Mouse (Mus musculus) erythroblast, embryonic 14.5 days (primary cell): ENCODE results near the gene Dapp1. TPM values are rescaled to one million over a fixed set of nuclear protein-coding genes. Genes with fewer than 3 reads are reported as not detected.

Experiments
- H3K27me3 ChIP-seq: 2 replicates; pipeline ENCODE4 v1.6.1; 2012; ENCODE audit warnings: inconsistent platforms; ENCODE audit not compliant: control insufficient read depth
- H3K36me3 ChIP-seq: 2 replicates; pipeline ENCODE4 v1.6.1; 2012; ENCODE audit warnings: mild to moderate bottlenecking, inconsistent platforms; ENCODE audit not compliant: control insufficient read depth
- H3K4me1 ChIP-seq: 2 replicates; pipeline ENCODE4 v1.6.1; 2012; ENCODE audit warnings: inconsistent platforms; ENCODE audit not compliant: control insufficient read depth
- H3K4me3 ChIP-seq: replicated peaks from 2 replicates; pipeline ENCODE3; 2012; ENCODE audit warnings: moderate library complexity, mild to moderate bottlenecking, inconsistent platforms
- H3K9me3 ChIP-seq: 2 replicates; pipeline ENCODE4 v1.6.1; 2012; ENCODE audit warnings: low read length, inconsistent platforms, mixed read lengths; ENCODE audit not compliant: control insufficient read depth
- GATA1 ChIP-seq: IDR thresholded peaks from 2 replicates; pipeline ENCODE4 v1.6.1; 2012; ENCODE audit warnings: low read length, inconsistent platforms, mixed read lengths
- TAL1 ChIP-seq: IDR thresholded peaks from 3 replicates; pipeline ENCODE4 v1.6.1; 2012; ENCODE audit warnings: low read length, inconsistent platforms, mixed read lengths
- polyA plus RNA-seq: library from polyadenylated mRNA; stranded (reverse); fragments of >175 nt; gene quantifications from 2 replicates; pipeline ENCODE4 v1.2.3, GENCODE M21; 2012

The Dapp1 gene
- polyA plus RNA-seq, 1 experiment = 0.18 TPM

- no peak for TF ChIP-seq GATA1
- TF ChIP-seq TAL1 = no peak
- no peaks in the 10 kb centered on the region for H3K4me1 ChIP-seq
- H3K36me3 ChIP-seq = no peaks in the 10 kb centered on the region
- no peak overlapping the region for H3K4me3 ChIP-seq
- H3K9me3 ChIP-seq = no peaks in the 10 kb centered on the region
- peaks cover 3% of the 10 kb centered on the region; the same call in 1 of the 2 replicates for H3K27me3 ChIP-seq
These were observed 17.3 kb upstream of the Dapp1 start for GRCm38 (mm10) chr3:137998491-137999223.

- H3K4me1 ChIP-seq = peaks cover 10% of the 10 kb centered on the region
- TF ChIP-seq TAL1 (no peak), GATA1 (no peak)
- H3K9me3 ChIP-seq = no peaks in the 10 kb centered on the region
- H3K36me3 ChIP-seq = no peaks in the 10 kb centered on the region
- H3K4me3 ChIP-seq = no peak overlapping the region
- H3K27me3 ChIP-seq = peaks cover 3% of the 10 kb centered on the region; the same call in 1 of the 2 replicates
These were observed 14.1 kb upstream of the Dapp1 start for GRCm38 (mm10) chr3:137995486-137995885.

- Histone ChIP-seq H3K36me3 (no peaks in the 10 kb centered on the region), H3K4me1 (peaks cover 10% of the 10 kb centered on the region), H3K9me3 (no peaks in the 10 kb centered on the region), H3K4me3 (no peak overlapping the region), H3K27me3 (peaks cover 3% of the 10 kb centered on the region; the same call in 1 of the 2 replicates)
- TF ChIP-seq GATA1 = no peak
- TF ChIP-seq TAL1 = no peak
These were observed 12.9 kb upstream of the Dapp1 start for GRCm38 (mm10) chr3:137994196-137994595.

- TF ChIP-seq GATA1 (no peak), TAL1 (no peak)
- H3K36me3 ChIP-seq = no peaks in the 10 kb centered on the region
- H3K27me3 ChIP-seq = no peaks in the 10 kb centered on the region
- no peak overlapping the region for H3K4me3 ChIP-seq
- H3K4me1 ChIP-seq = peaks cover 10% of the 10 kb centered on the region
- H3K9me3 ChIP-seq = no peaks in the 10 kb centered on the region
These were observed 11.0 kb upstream of the Dapp1 start for GRCm38 (mm10) chr3:137992366-137992765.

- Histone ChIP-seq H3K36me3 (no peaks in the 10 kb centered on the region), H3K27me3 (no peaks in the 10 kb centered on the region), H3K4me3 (no peak overlapping the region), H3K9me3 (no peaks in the 10 kb centered on the region), H3K4me1 (peaks cover 10% of the 10 kb centered on the region)
- TF ChIP-seq GATA1 = no peak
- no peak for TF ChIP-seq TAL1
These were observed 9.8 kb upstream of the Dapp1 start for GRCm38 (mm10) chr3:137991183-137991582.

GRCm38 (mm10) chr3:137989405-137989804 is 8.1 kb upstream of the Dapp1 start:
- TF ChIP-seq GATA1 (no peak), TAL1 (no peak)
- no peaks in the 10 kb centered on the region for H3K27me3 ChIP-seq
- H3K9me3 ChIP-seq = no peaks in the 10 kb centered on the region
- H3K4me1 ChIP-seq = peaks cover 10% of the 10 kb centered on the region
- H3K4me3 ChIP-seq = no peak overlapping the region
- no peaks in the 10 kb centered on the region for H3K36me3 ChIP-seq

- peaks cover 19% of the 10 kb centered on the region for H3K36me3 ChIP-seq
- H3K27me3 ChIP-seq = no peaks in the 10 kb centered on the region
- peaks cover 66% of the 10 kb centered on the region for H3K4me1 ChIP-seq
- H3K4me3 ChIP-seq = peak overlapping the region; percentile 69
- TF ChIP-seq GATA1 (peak; percentile 48), TAL1 (no peak)
- H3K9me3 ChIP-seq = no peaks in the 10 kb centered on the region
These were observed 637 bp downstream of the Dapp1 start for GRCm38 (mm10) chr3:137980435-137981381.

GRCm38 (mm10) chr3:137978233-137978632 is 3.1 kb downstream of the Dapp1 start:
- H3K27me3 ChIP-seq = no peaks in the 10 kb centered on the region
- H3K4me3 ChIP-seq = peak overlapping the region; percentile 30
- peaks cover 35% of the 10 kb centered on the region for H3K36me3 ChIP-seq
- TF ChIP-seq GATA1 (no peak), TAL1 (no peak)
- H3K4me1 ChIP-seq = peaks cover 83% of the 10 kb centered on the region
- no peaks in the 10 kb centered on the region for H3K9me3 ChIP-seq

- H3K27me3 ChIP-seq = no peaks in the 10 kb centered on the region
- H3K9me3 ChIP-seq = no peaks in the 10 kb centered on the region
- H3K36me3 ChIP-seq = peaks cover 39% of the 10 kb centered on the region
- H3K4me3 ChIP-seq = no peak overlapping the region
- TF ChIP-seq TAL1 = no peak
- no peak for TF ChIP-seq GATA1
- peaks cover 89% of the 10 kb centered on the region for H3K4me1 ChIP-seq
These were observed 3.7 kb downstream of the Dapp1 start for GRCm38 (mm10) chr3:137977629-137978041.
